Mouse (Mus musculus) myocyte (in vitro differentiated cells): ENCODE data around the gene CN725425. TPM values are rescaled to one million over a fixed set of nuclear protein-coding genes. Genes with fewer than 3 reads are reported as not detected.

Source experiments
- polyA plus RNA-seq: library from polyadenylated mRNA; unstranded; fragments of >200 nt; fragmentation: generic; extraction: Trizol; gene quantifications from one replicate; pipeline ENCODE4 v1.2.1, GENCODE M21; 2012; ENCODE audit warnings: missing spikeins

Gene CN725425
- polyA plus RNA-seq, 1 experiment, result not detected

Other genes with a start within 250 kb of the CN725425 start
- 2.5 TPM for gene Kif21a, start 149.5 kb upstream of the CN725425 start, polyA plus RNA-seq
- 0.36 TPM for gene Abcd2, start 7.7 kb upstream of the CN725425 start, polyA plus RNA-seq